Mouse (Mus musculus): ENCODE measurements at regions not wholly inside any gene's neighbourhood (a gene's known extent, or its start where the extent isn't known, plus 50 kb on each side); places are given as distances from the start of the nearest gene placed in this dataset.

GRCm38 (mm10) chr13:43952972-43953592 lies 168.5 kb downstream of the Cd83 start:
- no peak for ATAC-seq (ENCODE audit: insufficient number of reproducible peaks, insufficient read depth, low FRiP score, low TSS enrichment)
- Histone ChIP-seq H3K4me1 (no peaks in the 10 kb centered on the region), H3K27ac (no peak overlapping the region), H3K36me3 (no peaks in the 10 kb centered on the region), H3K9me3 (no peaks in the 10 kb centered on the region), H3K27me3 (no peaks in the 10 kb centered on the region), H3K9ac (no peak overlapping the region), H3K4me3 (no peak overlapping the region), H3K4me2 (replicated peaks) (no peak overlapping the region)
- 80% methylated on average over 5 of the region's 5 CpGs for WGBS

GRCm38 (mm10) chr13:43954714-43955393 lies 170.3 kb downstream of the Cd83 start:
- Histone ChIP-seq H3K27ac (no peak overlapping the region), H3K9ac (no peak overlapping the region), H3K4me1 (peaks cover 10% of the 10 kb centered on the region), H3K36me3 (no peaks in the 10 kb centered on the region), H3K4me3 (no peak overlapping the region), H3K9me3 (no peaks in the 10 kb centered on the region), H3K4me2 (replicated peaks) (no peak overlapping the region), H3K27me3 (no peaks in the 10 kb centered on the region)
- WGBS = 79% methylated on average over 10 of the region's 10 CpGs
- ATAC-seq (ENCODE audit: insufficient number of reproducible peaks, insufficient read depth, low FRiP score, low TSS enrichment) = no peak

- no peak overlapping the region for H3K27ac ChIP-seq
- no peak for ATAC-seq (ENCODE audit: insufficient number of reproducible peaks, insufficient read depth, low FRiP score, low TSS enrichment)
- no peaks in the 10 kb centered on the region for H3K9me3 ChIP-seq
- no peak overlapping the region for H3K4me3 ChIP-seq
- peaks cover 15% of the 10 kb centered on the region for H3K4me1 ChIP-seq
- H3K36me3 ChIP-seq = no peaks in the 10 kb centered on the region
- no peaks in the 10 kb centered on the region for H3K27me3 ChIP-seq
- no peak overlapping the region for H3K4me2 ChIP-seq (replicated peaks)
- H3K9ac ChIP-seq = no peak overlapping the region
- 96% methylated on average over 2 of the region's 2 CpGs for WGBS
These were observed 172.5 kb downstream of the Cd83 start for GRCm38 (mm10) chr13:43957046-43957445.

GRCm38 (mm10) chr13:43959121-43959572 lies 174.6 kb downstream of the Cd83 start:
- Histone ChIP-seq H3K27ac (no peak overlapping the region; the same call in 1 of the 2 replicates), H3K4me3 (no peak overlapping the region), H3K9me3 (no peaks in the 10 kb centered on the region), H3K9ac (no peak overlapping the region), H3K4me1 (peaks cover 15% of the 10 kb centered on the region), H3K36me3 (no peaks in the 10 kb centered on the region), H3K27me3 (no peaks in the 10 kb centered on the region), H3K4me2 (replicated peaks) (no peak overlapping the region)
- 59% methylated on average over 9 of the region's 9 CpGs for WGBS
- ATAC-seq (ENCODE audit: insufficient number of reproducible peaks, insufficient read depth, low FRiP score, low TSS enrichment) = no peak

- Histone ChIP-seq H3K27me3 (no peaks in the 10 kb centered on the region), H3K9ac (no peak overlapping the region), H3K4me2 (replicated peaks) (no peak overlapping the region), H3K4me3 (no peak overlapping the region), H3K9me3 (no peaks in the 10 kb centered on the region), H3K4me1 (peaks cover 15% of the 10 kb centered on the region), H3K27ac (no peak overlapping the region), H3K36me3 (no peaks in the 10 kb centered on the region)
- WGBS = 66% methylated on average over 6 of the region's 6 CpGs
- no peak for ATAC-seq (ENCODE audit: insufficient number of reproducible peaks, insufficient read depth, low FRiP score, low TSS enrichment)
These were observed 176.6 kb downstream of the Cd83 start for GRCm38 (mm10) chr13:43961047-43961690.

- Histone ChIP-seq H3K4me1 (peaks cover 15% of the 10 kb centered on the region), H3K4me2 (replicated peaks) (no peak overlapping the region), H3K4me3 (no peak overlapping the region), H3K9ac (no peak overlapping the region), H3K9me3 (no peaks in the 10 kb centered on the region), H3K36me3 (no peaks in the 10 kb centered on the region), H3K27me3 (no peaks in the 10 kb centered on the region), H3K27ac (no peak overlapping the region)
- no peak for ATAC-seq (ENCODE audit: insufficient number of reproducible peaks, insufficient read depth, low FRiP score, low TSS enrichment)
- WGBS = 78% methylated on average over 3 of the region's 3 CpGs
These were observed 177.4 kb downstream of the Cd83 start for GRCm38 (mm10) chr13:43961987-43962386.

- WGBS = 80% methylated on average over 3 of the region's 3 CpGs
- Histone ChIP-seq H3K36me3 (no peaks in the 10 kb centered on the region), H3K4me3 (no peak overlapping the region), H3K4me1 (peaks cover 15% of the 10 kb centered on the region), H3K9me3 (no peaks in the 10 kb centered on the region), H3K27ac (no peak overlapping the region), H3K4me2 (replicated peaks) (no peak overlapping the region), H3K27me3 (no peaks in the 10 kb centered on the region), H3K9ac (no peak overlapping the region)
- no peak for ATAC-seq (ENCODE audit: insufficient number of reproducible peaks, insufficient read depth, low FRiP score, low TSS enrichment)
These were observed 178.7 kb downstream of the Cd83 start for GRCm38 (mm10) chr13:43963321-43963720.

GRCm38 (mm10) chr13:43965256-43965905 lies 180.8 kb downstream of the Cd83 start:
- no peak overlapping the region for H3K27ac ChIP-seq
- H3K4me2 ChIP-seq (replicated peaks) = no peak overlapping the region
- H3K36me3 ChIP-seq = no peaks in the 10 kb centered on the region
- no peak for ATAC-seq (ENCODE audit: insufficient number of reproducible peaks, insufficient read depth, low FRiP score, low TSS enrichment)
- H3K9ac ChIP-seq = no peak overlapping the region
- no peaks in the 10 kb centered on the region for H3K27me3 ChIP-seq
- WGBS = 71% methylated on average over 4 of the region's 4 CpGs
- no peak overlapping the region for H3K4me3 ChIP-seq
- no peaks in the 10 kb centered on the region for H3K9me3 ChIP-seq
- H3K4me1 ChIP-seq = peaks cover 5% of the 10 kb centered on the region; the same call in 1 of the 2 replicates

GRCm38 (mm10) chr13:43967516-43967915 lies 182.9 kb downstream of the Cd83 start:
- no peak for ATAC-seq (ENCODE audit: insufficient number of reproducible peaks, insufficient read depth, low FRiP score, low TSS enrichment)
- H3K27me3 ChIP-seq = no peaks in the 10 kb centered on the region
- H3K9ac ChIP-seq = no peak overlapping the region
- no peaks in the 10 kb centered on the region for H3K36me3 ChIP-seq
- no peak overlapping the region for H3K4me3 ChIP-seq
- H3K27ac ChIP-seq = no peak overlapping the region
- H3K9me3 ChIP-seq = no peaks in the 10 kb centered on the region
- no peaks in the 10 kb centered on the region for H3K4me1 ChIP-seq
- H3K4me2 ChIP-seq (replicated peaks) = no peak overlapping the region
- 71% methylated on average over 5 of the region's 5 CpGs for WGBS

- H3K4me3 ChIP-seq = no peak overlapping the region
- no peaks in the 10 kb centered on the region for H3K9me3 ChIP-seq
- no peak overlapping the region for H3K9ac ChIP-seq
- no peak overlapping the region for H3K4me2 ChIP-seq (replicated peaks)
- 83% methylated on average over 2 of the region's 2 CpGs for WGBS
- no peaks in the 10 kb centered on the region for H3K36me3 ChIP-seq
- ATAC-seq (ENCODE audit: insufficient number of reproducible peaks, insufficient read depth, low FRiP score, low TSS enrichment) = no peak
- H3K27ac ChIP-seq = no peak overlapping the region
- H3K4me1 ChIP-seq = no peaks in the 10 kb centered on the region
- no peaks in the 10 kb centered on the region for H3K27me3 ChIP-seq
These were observed 188.3 kb downstream of the Cd83 start for GRCm38 (mm10) chr13:43972906-43973305.

- H3K27ac ChIP-seq = no peak overlapping the region
- 62% methylated on average over 13 of the region's 13 CpGs for WGBS
- ATAC-seq (ENCODE audit: insufficient number of reproducible peaks, insufficient read depth, low FRiP score, low TSS enrichment) = no peak
- no peak overlapping the region for H3K4me3 ChIP-seq
- no peak overlapping the region for H3K4me2 ChIP-seq (replicated peaks)
- no peaks in the 10 kb centered on the region for H3K4me1 ChIP-seq
- no peaks in the 10 kb centered on the region for H3K27me3 ChIP-seq
- H3K9ac ChIP-seq = no peak overlapping the region
- H3K36me3 ChIP-seq = no peaks in the 10 kb centered on the region
- H3K9me3 ChIP-seq = no peaks in the 10 kb centered on the region
These were observed 190.7 kb downstream of the Cd83 start for GRCm38 (mm10) chr13:43975281-43975680.

- H3K4me2 ChIP-seq (replicated peaks) = no peak overlapping the region
- H3K36me3 ChIP-seq = no peaks in the 10 kb centered on the region
- no peak overlapping the region for H3K9ac ChIP-seq
- H3K4me1 ChIP-seq = no peaks in the 10 kb centered on the region
- H3K4me3 ChIP-seq = no peak overlapping the region
- H3K27ac ChIP-seq = no peak overlapping the region
- H3K27me3 ChIP-seq = no peaks in the 10 kb centered on the region
- WGBS = 43% methylated on average over 7 of the region's 7 CpGs
- no peak for ATAC-seq (ENCODE audit: insufficient number of reproducible peaks, insufficient read depth, low FRiP score, low TSS enrichment)
- no peaks in the 10 kb centered on the region for H3K9me3 ChIP-seq
These were observed 191.2 kb downstream of the Cd83 start for GRCm38 (mm10) chr13:43975801-43976200.

Measured in embryonic facial prominence, embryonic 12.5 days (tissue).